Mouse (Mus musculus) T-helper 1 cell (primary cell): ENCODE measurements around the gene Pfn2.
"Not testable (repeated sequence)": the region's sequence is repeated elsewhere in the genome, so short reads cannot be mapped to it uniquely, and the experiment has no call there.

Source experiments
- in situ Hi-C: fragments of 300-600 bp; cut with MboI, MseI; formaldehyde crosslinking; loops from one replicate; pipeline ENCODE4 v1.15.1; 2025; ENCODE audit warnings: high pct_unique_total_duplicates

The Pfn2 gene

GRCm38 (mm10) chr3:57847760-57848185 is at the start of gene Pfn2:
TSS of gene Pfn2 (minus strand) at chr3:57848079.
- in situ Hi-C loops = loop anchor here (10.0 kb wide), 1 partner anchor 103 kb away; no protein-coding TSS in a partner anchor

GRCm38 (mm10) chr3:57882945-57883344 is 35.1 kb upstream of the Pfn2 start:
- in situ Hi-C loops = no loop called here

GRCm38 (mm10) chr3:57846912-57847759 is 743 bp downstream of the Pfn2 start:
- in situ Hi-C loops = loop anchor here (10.0 kb wide), 1 partner anchor 102 kb away; no protein-coding TSS in a partner anchor

DNA sequence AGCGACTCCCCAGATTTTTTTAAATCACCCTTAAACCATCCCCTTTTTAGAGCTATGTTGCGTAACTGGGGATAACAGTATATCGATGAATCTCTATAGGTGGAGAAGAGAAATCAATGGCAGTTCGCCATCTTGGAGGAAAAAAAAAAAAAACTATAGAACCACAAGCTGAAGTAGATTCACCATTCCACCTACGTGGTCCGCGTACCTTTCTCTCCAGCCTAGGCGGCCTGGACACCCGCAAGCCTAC is 1.3 kb downstream of the Pfn2 start:
- in situ Hi-C loops = loop anchor here (10.0 kb wide), 1 partner anchor 102 kb away; no protein-coding TSS in a partner anchor

DNA sequence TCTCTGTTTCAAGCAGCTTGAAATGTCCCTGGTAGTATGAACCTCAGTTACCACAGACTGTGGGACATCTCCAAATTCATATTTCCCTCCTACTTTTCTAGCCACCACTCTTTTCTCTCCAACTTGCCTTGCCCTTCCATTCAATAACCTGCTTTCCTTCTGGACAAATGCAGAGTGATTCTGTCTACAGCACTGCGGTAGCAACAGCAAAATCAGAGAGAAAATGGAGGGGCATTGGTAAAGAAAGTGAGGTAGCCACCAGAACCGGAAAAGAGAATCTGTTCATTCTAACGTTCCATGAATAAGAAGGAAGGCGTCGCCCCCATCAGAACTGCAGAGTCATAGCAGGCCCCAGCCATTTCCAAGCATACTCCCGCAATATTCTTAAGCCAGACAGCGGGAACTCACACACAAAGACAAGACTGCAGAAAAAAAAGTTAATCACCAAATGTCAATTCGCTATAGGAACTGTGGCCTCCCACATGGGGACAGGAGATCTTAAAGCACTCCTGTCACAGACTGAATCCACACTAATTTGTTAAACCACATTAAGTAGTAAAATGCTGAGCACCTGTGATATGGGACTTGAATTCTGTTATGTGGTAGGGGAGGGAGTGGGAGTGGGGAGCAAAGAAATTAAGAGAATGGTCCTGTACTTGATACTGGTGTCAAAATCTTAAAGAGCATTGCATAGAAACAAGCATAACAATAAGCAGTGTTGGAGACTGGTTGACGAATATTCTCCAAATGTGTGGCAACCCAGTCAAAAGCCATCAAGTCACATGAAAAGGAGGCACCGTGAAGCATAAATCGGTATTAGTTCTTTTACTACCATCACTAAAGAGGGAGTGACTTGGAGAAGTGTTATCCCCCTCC is 1.9 kb downstream of the Pfn2 start:
- in situ Hi-C loops = loop anchor here (10.0 kb wide), 1 partner anchor 101 kb away; no protein-coding TSS in a partner anchor

DNA sequence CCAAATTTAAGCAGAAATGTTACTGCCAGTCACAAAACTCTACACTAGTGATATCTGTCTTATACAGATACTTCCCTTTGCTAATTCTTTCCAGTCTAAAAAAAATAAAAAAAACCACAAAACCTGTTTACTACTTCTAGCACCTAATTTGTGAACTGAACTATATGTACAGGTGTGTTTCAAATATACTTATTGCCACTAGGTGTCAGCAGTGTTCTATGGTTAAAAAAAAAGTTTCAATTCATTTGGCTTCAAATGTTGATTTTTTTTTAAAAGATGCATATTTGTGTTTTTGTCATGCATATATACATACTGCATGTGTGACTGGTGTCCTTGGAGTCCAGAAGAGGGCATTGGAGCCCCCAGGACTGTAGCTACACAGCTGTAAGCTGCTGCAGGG is 4.1 kb downstream of the Pfn2 start:
- in situ Hi-C loops = loop anchor here (10.0 kb wide), 1 partner anchor 99 kb away; no protein-coding TSS in a partner anchor

GRCm38 (mm10) chr3:57836911-57837310 is 11.0 kb downstream of the Pfn2 start:
- in situ Hi-C loops = loop anchor here (5.0 to 10.0 kb wide), 2 partner anchors 285 to 568 kb away; no protein-coding TSS in a partner anchor

DNA sequence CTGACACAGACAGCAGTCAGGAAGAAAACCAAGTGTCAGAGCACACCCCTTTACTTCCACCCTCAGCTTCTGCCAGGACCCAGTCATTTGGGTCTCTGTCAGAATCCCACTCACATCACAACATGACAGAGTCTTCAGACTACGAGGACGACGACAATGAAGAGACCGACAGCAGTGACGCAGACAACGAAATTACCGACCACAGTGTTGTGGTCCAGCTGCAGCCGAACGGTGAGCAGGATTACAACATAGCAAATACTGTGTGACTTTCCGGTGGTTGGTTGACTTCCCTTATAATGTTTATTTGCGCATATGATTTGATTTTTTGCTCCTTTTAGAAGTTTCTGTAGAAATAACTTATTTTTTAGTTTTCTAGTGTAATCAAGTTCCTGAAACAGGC is 14.3 kb downstream of the Pfn2 start:
- in situ Hi-C loops = loop anchor here (10.0 kb wide), 1 partner anchor 571 kb away; no protein-coding TSS in a partner anchor

DNA sequence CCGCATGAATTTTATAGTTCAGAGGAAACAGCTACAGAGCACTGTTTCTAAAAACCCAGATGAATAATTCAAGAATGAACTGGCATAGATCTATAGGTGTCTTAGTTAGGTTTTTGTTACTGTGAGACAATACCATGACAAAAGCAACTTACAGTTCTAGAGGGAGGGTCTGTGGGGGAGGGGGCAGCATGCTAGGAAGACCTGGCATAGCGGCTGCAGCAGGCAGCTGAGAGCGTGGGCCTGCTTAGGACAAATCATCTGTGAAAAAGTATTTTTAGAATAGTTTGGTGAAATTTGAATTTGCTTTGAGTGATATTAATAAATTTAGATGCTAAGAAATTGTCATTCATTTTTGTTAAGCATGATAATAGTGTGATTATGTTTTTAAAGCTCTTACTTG is 22.0 kb downstream of the Pfn2 start:
- in situ Hi-C loops = no loop called here

- in situ Hi-C loops = no loop called here
These were observed 32.4 kb downstream of the Pfn2 start for GRCm38 (mm10) chr3:57815447-57815846.

- in situ Hi-C loops = not testable (repeated sequence)
These were observed 52.8 kb downstream of the Pfn2 start for GRCm38 (mm10) chr3:57795071-57795470.
